In the genomic region with DNA sequence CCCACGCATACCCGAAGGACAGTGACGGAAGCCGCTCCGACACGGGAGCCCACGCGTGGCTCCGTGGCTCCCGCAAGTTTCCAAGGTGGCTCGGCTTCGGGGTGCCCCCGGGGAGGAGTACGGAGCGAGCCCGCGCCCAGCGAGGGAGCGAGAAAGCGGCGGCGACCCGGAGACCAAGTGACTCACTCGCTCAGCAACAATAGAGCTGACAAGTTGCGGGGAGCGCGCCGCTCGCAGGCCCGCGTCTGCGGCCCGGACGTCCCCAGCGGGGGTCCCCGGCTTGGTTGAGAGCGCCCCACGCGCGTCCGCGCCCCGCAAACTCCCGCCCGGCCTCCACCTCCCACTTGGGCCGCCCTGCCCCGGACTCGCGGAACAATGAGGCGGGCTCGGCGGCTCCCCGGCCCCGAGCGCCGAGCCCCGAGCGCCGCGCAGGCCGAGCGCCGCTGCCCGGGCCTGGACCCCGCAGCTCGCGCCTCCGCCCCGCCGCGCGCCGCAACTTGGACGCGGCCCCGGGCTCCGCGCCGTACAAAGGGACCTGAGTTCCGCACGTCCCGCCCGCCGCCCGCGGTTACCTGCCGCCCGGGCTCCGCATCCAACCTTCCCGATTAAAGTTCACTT, we compare ENCODE assay signal across 8 mouse cellular contexts. TPM values are rescaled to one million over a fixed set of nuclear protein-coding genes. Genes with fewer than 3 reads are reported as not detected.
DNase-seq lines count a peak whose midpoint lies in the region; ATAC-seq and TF ChIP-seq lines count a peak whose summit lies in the region.

No protein-coding gene starts in this region.

- peak; percentile 81 for ATAC-seq in forebrain, embryonic 13.5 days
- ATAC-seq in neural tube, embryonic 14.5 days (ENCODE audit: low read depth), result peak; percentile 82

- H3K4me1 ChIP-seq in ES-Bruce4 (ENCODE audit: control insufficient read depth, insufficient read depth, low read length), result no peaks in the 10 kb centered on the region
- peaks cover 23% of the 10 kb centered on the region for H3K4me1 ChIP-seq in forebrain, embryonic 13.5 days
- no peaks in the 10 kb centered on the region; the same call in none of the 2 replicates for H3K4me1 ChIP-seq in lung, adult 2 months (ENCODE audit: control insufficient read depth, insufficient read depth, low read length)
- H3K4me1 ChIP-seq in neural tube, embryonic 14.5 days (ENCODE audit: control insufficient read depth, insufficient read depth, low read length), result peaks cover 19% of the 10 kb centered on the region

- H3K9me3 ChIP-seq in ES-Bruce4 (replicated peaks; ENCODE audit: control insufficient read depth, insufficient read depth, low read length, poor library complexity, severe bottlenecking), result no peaks in the 10 kb centered on the region; the same call in 1 of the 2 replicates
- H3K9me3 ChIP-seq in forebrain, embryonic 13.5 days (replicated peaks), result no peaks in the 10 kb centered on the region
- H3K9me3 ChIP-seq in neural tube, embryonic 14.5 days (ENCODE audit: control insufficient read depth, low read length), result no peaks in the 10 kb centered on the region

- DNase-seq in cerebellum, adult 11 months, result peak; percentile 70
- peak; percentile 74 to 78 for DNase-seq in heart, postnatal 10 days
- peak; percentile 72 to 82 for DNase-seq in kidney, postnatal 4 days
- DNase-seq in lung, adult 2 months, result no peak
- peak; percentile 77 for DNase-seq in testis, postnatal 10 days (ENCODE audit: low spot score)

- H3K4me3 ChIP-seq in ES-Bruce4 (ENCODE audit: low read depth, low read length), result peak overlapping the region; percentile 90
- peak overlapping the region; percentile 99 for H3K4me3 ChIP-seq in forebrain, embryonic 13.5 days
- peak overlapping the region; percentile 77 for H3K4me3 ChIP-seq in lung, adult 2 months (replicated peaks; ENCODE audit: extremely low read depth, low read depth, low read length)
- H3K4me3 ChIP-seq in neural tube, embryonic 14.5 days (ENCODE audit: low read depth, low read length), result peak overlapping the region; percentile 99

- intact Hi-C loops in heart, postnatal 10 days (cut with DNase I), result loop anchor here (1.0 to 5.0 kb wide), 3 partner anchors 22 to 279 kb away; no protein-coding TSS in a partner anchor

- peak overlapping the region; percentile 99 for H3K9ac ChIP-seq in ES-Bruce4 (ENCODE audit: low read depth, poor library complexity, severe bottlenecking)
- H3K9ac ChIP-seq in forebrain, embryonic 13.5 days, result peak overlapping the region; percentile 99
- peak overlapping the region; percentile 97 for H3K9ac ChIP-seq in neural tube, embryonic 14.5 days (replicated peaks; ENCODE audit: low read depth, low read length)

- no peak for TF ChIP-seq CTCF in ES-Bruce4 (IDR thresholded peaks at IDR 0.05; ENCODE audit: low read depth, low read length)
- TF ChIP-seq CTCF in lung, adult 2 months (IDR thresholded peaks at IDR 0.05; ENCODE audit: insufficient read depth, low read length), result no peak

- 0 out of 2 replicates have a peak, but pooled peaks cover 1% of the 10 kb centered on the region for H3K27me3 ChIP-seq in ES-Bruce4 (ENCODE audit: control insufficient read depth, insufficient read depth, low read length, poor library complexity, severe bottlenecking)
- peaks cover 5% of the 10 kb centered on the region for H3K27me3 ChIP-seq in forebrain, embryonic 13.5 days
- H3K27me3 ChIP-seq in neural tube, embryonic 14.5 days (ENCODE audit: control insufficient read depth, insufficient read depth, low read length), result no peaks in the 10 kb centered on the region

- TF ChIP-seq EP300 in ES-Bruce4 (IDR thresholded peaks at IDR 0.05; ENCODE audit: insufficient read depth, low read depth, low read length), result no peak

- H3K27ac ChIP-seq in ES-Bruce4 (ENCODE audit: insufficient read depth, low read length), result no peak overlapping the region
- H3K27ac ChIP-seq in forebrain, embryonic 13.5 days, result peak overlapping the region; percentile 96
- H3K27ac ChIP-seq in neural tube, embryonic 14.5 days (ENCODE audit: low read depth, low read length), result peak overlapping the region; percentile 98

- peak overlapping the region; percentile 81 for H3K4me2 ChIP-seq in forebrain, embryonic 13.5 days
- peak overlapping the region; percentile 59 for H3K4me2 ChIP-seq in neural tube, embryonic 14.5 days (ENCODE audit: low read depth, low read length)

- no peaks in the 10 kb centered on the region for H3K36me3 ChIP-seq in ES-Bruce4 (ENCODE audit: control insufficient read depth, insufficient read depth, low read length, poor library complexity, severe bottlenecking)
- peaks cover 15% of the 10 kb centered on the region for H3K36me3 ChIP-seq in forebrain, embryonic 13.5 days (ENCODE audit: poor library complexity, severe bottlenecking)
- no peaks in the 10 kb centered on the region; the same call in 1 of the 2 replicates for H3K36me3 ChIP-seq in neural tube, embryonic 14.5 days (ENCODE audit: control insufficient read depth, insufficient read depth, low read length)

- no peak for TF ChIP-seq POLR2A in ES-Bruce4 (IDR thresholded peaks at IDR 0.05; ENCODE audit: insufficient read depth, low read length)
- TF ChIP-seq POLR2A in lung, adult 2 months (IDR thresholded peaks at IDR 0.05; ENCODE audit: borderline replicate concordance, extremely low read depth, low read depth, low read length), result no peak

- under 1% methylated on average over 85 of the region's 90 CpGs for WGBS in forebrain, embryonic 13.5 days
- 1% methylated on average over 89 of the region's 90 CpGs for WGBS in lung, adult 2 months
- WGBS in neural tube, embryonic 14.5 days, result under 1% methylated on average over 69 of the region's 90 CpGs

RNA-seq across cellular contexts. Expression of a gene that starts 0.6 kb away (rescaled TPM):
- 52.6 and 59.3 TPM in 2 replicates for polyA plus RNA-seq in ES-Bruce4 (2011; ENCODE audit: insufficient read depth, insufficient read length, low read depth, missing spikeins)
- polyA plus RNA-seq in forebrain, embryonic 13.5 days (2015; fragmentation: Nextera tagmentation; extraction: Ambion mirVana), result 83.1 and 84.3 TPM in 2 replicates
- 10 to 100 TPM; 69.6 to 70.4 TPM for total RNA-seq in heart, postnatal 10 days (2021)
- polyA plus RNA-seq in lung, adult 2 months (2012; rRNA removed), result 64.5 and 78.1 TPM in 2 replicates
- polyA plus RNA-seq in neural tube, embryonic 14.5 days (2014; fragmentation: Nextera tagmentation; extraction: Ambion mirVana), result 74.1 and 93.6 TPM in 2 replicates
